24 mouse cellular contexts compared by ENCODE assay signal in genomic region chr9:108248957-108249356, GRCm38 (mm10). TPM values are rescaled to one million over a fixed set of nuclear protein-coding genes. Genes with fewer than 3 reads are reported as not detected.
DNase-seq lines count a peak whose midpoint lies in the region; ATAC-seq and TF ChIP-seq lines count a peak whose summit lies in the region.
"Had no signal": no experiment of that assay in that cellular context is flagged by ENCODE, and none has a peak within 500 bp of the region (broad histone marks: within the 10 kb centered on the region; RNA-seq: fewer than 3 reads in every experiment).

No protein-coding gene starts in this region.

- no peaks in the 10 kb centered on the region for H3K27me3 ChIP-seq in hindbrain, embryonic 10.5 days (ENCODE audit: insufficient read depth, poor library complexity, severe bottlenecking)
- no peaks in the 10 kb centered on the region for H3K27me3 ChIP-seq in hindbrain, embryonic 12.5 days
- no peaks in the 10 kb centered on the region for H3K27me3 ChIP-seq in intestine, postnatal 0 days (replicated peaks; ENCODE audit: control insufficient read depth, insufficient read depth, low read length)
- H3K27me3 ChIP-seq: embryonic facial prominence, embryonic 12.5 days; kidney, embryonic 15.5 days; liver, embryonic 12.5 days; midbrain, embryonic 13.5 days; neural tube, embryonic 13.5 days had no signal

- no peaks in the 10 kb centered on the region for H3K9me3 ChIP-seq in hindbrain, embryonic 10.5 days
- H3K9me3 ChIP-seq in hindbrain, embryonic 12.5 days (replicated peaks), result no peaks in the 10 kb centered on the region
- H3K9me3 ChIP-seq in intestine, postnatal 0 days (ENCODE audit: control insufficient read depth), result no peaks in the 10 kb centered on the region
- H3K9me3 ChIP-seq: embryonic facial prominence, embryonic 12.5 days; kidney, embryonic 15.5 days; liver, embryonic 12.5 days; midbrain, embryonic 13.5 days; neural tube, embryonic 13.5 days had no signal

- H3K4me1 ChIP-seq in hindbrain, embryonic 10.5 days (replicated peaks), result peaks cover 6% of the 10 kb centered on the region; the same call in 1 of the 2 replicates
- H3K4me1 ChIP-seq in hindbrain, embryonic 12.5 days, result 0 out of 2 replicates have a peak, but pooled peaks cover 2% of the 10 kb centered on the region
- no peaks in the 10 kb centered on the region for H3K4me1 ChIP-seq in intestine, postnatal 0 days (replicated peaks; ENCODE audit: control insufficient read depth, insufficient read depth, low read length)
- H3K4me1 ChIP-seq: embryonic facial prominence, embryonic 12.5 days; kidney, embryonic 15.5 days; liver, embryonic 12.5 days; midbrain, embryonic 13.5 days; neural tube, embryonic 13.5 days had no signal

- no peak overlapping the region for H3K27ac ChIP-seq in hindbrain, embryonic 10.5 days
- H3K27ac ChIP-seq in hindbrain, embryonic 12.5 days, result no peak overlapping the region
- no peak overlapping the region for H3K27ac ChIP-seq in intestine, postnatal 0 days (ENCODE audit: low read depth, low read length)
- H3K27ac ChIP-seq: embryonic facial prominence, embryonic 12.5 days; kidney, embryonic 15.5 days; liver, embryonic 12.5 days; midbrain, embryonic 13.5 days; neural tube, embryonic 13.5 days had no signal

- WGBS in hindbrain, embryonic 10.5 days, result 45% methylated on average over 5 of the region's 5 CpGs
- 59% methylated on average over 5 of the region's 5 CpGs for WGBS in hindbrain, embryonic 12.5 days
- WGBS in intestine, postnatal 0 days, result 36% methylated on average over 5 of the region's 5 CpGs

- no peak overlapping the region for H3K9ac ChIP-seq in hindbrain, embryonic 12.5 days
- no peak overlapping the region for H3K9ac ChIP-seq in intestine, postnatal 0 days (ENCODE audit: low read depth, low read length)
- H3K9ac ChIP-seq: embryonic facial prominence, embryonic 12.5 days; kidney, embryonic 15.5 days; liver, embryonic 12.5 days; liver, postnatal 0 days; midbrain, embryonic 13.5 days; neural tube, embryonic 13.5 days had no signal

- no peak for ATAC-seq in hindbrain, embryonic 12.5 days (ENCODE audit: low FRiP score)
- 0 out of 2 replicates have a peak, but pooled peaks have one; percentile 38 for ATAC-seq in intestine, postnatal 0 days
- no peak for ATAC-seq in granulocyte monocyte progenitor cell, adult 5-6 weeks (replicated peaks; ENCODE audit: poor library complexity, severe bottlenecking)
- ATAC-seq: activated CD4-positive, CD25-positive, alpha-beta regulatory T cell, adult 4 months; CD4-positive, CD25-positive, alpha-beta regulatory T cell, adult 4 months; forebrain, embryonic 14.5 days; hindbrain, embryonic 16.5 days; liver, embryonic 12.5 days; liver, postnatal 0 days; midbrain, embryonic 13.5 days had no signal

- H3K36me3 ChIP-seq in hindbrain, embryonic 10.5 days, result peaks cover 82% of the 10 kb centered on the region
- peaks cover 37% of the 10 kb centered on the region for H3K36me3 ChIP-seq in hindbrain, embryonic 12.5 days
- peaks cover 29% of the 10 kb centered on the region for H3K36me3 ChIP-seq in intestine, postnatal 0 days (ENCODE audit: control insufficient read depth, insufficient read depth)

- H3K4me2 ChIP-seq in hindbrain, embryonic 12.5 days (replicated peaks), result no peak overlapping the region
- no peak overlapping the region for H3K4me2 ChIP-seq in intestine, postnatal 0 days (replicated peaks; ENCODE audit: low read depth)
- H3K4me2 ChIP-seq: embryonic facial prominence, embryonic 12.5 days; kidney, embryonic 15.5 days; liver, embryonic 12.5 days; midbrain, embryonic 13.5 days; neural tube, embryonic 13.5 days had no signal

- no peak for TF ChIP-seq CTCF in intestine, postnatal 0 days (IDR thresholded peaks at IDR 0.05; ENCODE audit: low read depth)

- no peak overlapping the region for H3K4me3 ChIP-seq in hindbrain, embryonic 10.5 days
- H3K4me3 ChIP-seq in hindbrain, embryonic 12.5 days, result no peak overlapping the region
- H3K4me3 ChIP-seq in intestine, postnatal 0 days (ENCODE audit: low read depth, low read length), result no peak overlapping the region
- H3K4me3 ChIP-seq: embryonic facial prominence, embryonic 12.5 days; kidney, embryonic 15.5 days; liver, embryonic 12.5 days; midbrain, embryonic 13.5 days; neural tube, embryonic 13.5 days had no signal

- DNase-seq in embryo, embryonic 10.5 days (ENCODE audit: low spot score), result peak; percentile 13
- DNase-seq in embryo, embryonic 11 days, result no peak
- DNase-seq in hindbrain, embryonic 10.5 days (ENCODE audit: low spot score), result peak; percentile 6
- DNase-seq in lung, postnatal 10 days, result peak; percentile 40
- no peak for DNase-seq in lung, postnatal 14 days
- DNase-seq: cerebellum, adult 8-10 months; cerebellum, postnatal 25 days; gastrocnemius, postnatal 25 days; kidney, postnatal 4 days; left cerebral cortex, postnatal 4 days; liver, postnatal 0 days; lung, postnatal 4 days had no signal

RNA-seq across cellular contexts. Expression of gene Dag1, which starts 14.8 kb away (rescaled TPM):
- 81.2 and 81.6 TPM in 2 replicates for polyA plus RNA-seq in hindbrain, embryonic 10.5 days (2016; fragmentation: Nextera tagmentation; extraction: Ambion mirVana)
- 74.7 and 80.4 TPM in 2 replicates for polyA plus RNA-seq in hindbrain, embryonic 12.5 days (2016; fragmentation: Nextera tagmentation; extraction: Ambion mirVana)
- 42.9 and 44.6 TPM in 2 replicates for polyA plus RNA-seq in intestine, postnatal 0 days (2015; fragmentation: Nextera tagmentation; extraction: Ambion mirVana)
- 12.5 and 20.8 TPM in 2 replicates for total RNA-seq in granulocyte monocyte progenitor cell, adult 5-6 weeks (2014; fragmentation: Nextera tagmentation)
- total RNA-seq in granulocyte monocyte progenitor cell, adult 5-6 weeks (2017), result 3.3 and 4.6 TPM in 2 replicates

RNA-seq across cellular contexts. Expression of gene Nicn1, which starts 41.3 kb away (rescaled TPM):
- 39.5 and 54.3 TPM in 2 replicates for polyA plus RNA-seq in hindbrain, embryonic 10.5 days (2016; fragmentation: Nextera tagmentation; extraction: Ambion mirVana)
- polyA plus RNA-seq in hindbrain, embryonic 12.5 days (2016; fragmentation: Nextera tagmentation; extraction: Ambion mirVana), result 79.1 and 81.7 TPM in 2 replicates
- polyA plus RNA-seq in intestine, postnatal 0 days (2015; fragmentation: Nextera tagmentation; extraction: Ambion mirVana), result 12.4 and 15.6 TPM in 2 replicates
- total RNA-seq in granulocyte monocyte progenitor cell, adult 5-6 weeks (2014; fragmentation: Nextera tagmentation), result 8.7 and 9.8 TPM in 2 replicates
- 5.2 and 10.7 TPM in 2 replicates for total RNA-seq in granulocyte monocyte progenitor cell, adult 5-6 weeks (2017)

RNA-seq across cellular contexts. Expression of gene Amt, which starts 47.7 kb away (rescaled TPM):
- 31.4 and 34.7 TPM in 2 replicates for polyA plus RNA-seq in hindbrain, embryonic 10.5 days (2016; fragmentation: Nextera tagmentation; extraction: Ambion mirVana)
- polyA plus RNA-seq in hindbrain, embryonic 12.5 days (2016; fragmentation: Nextera tagmentation; extraction: Ambion mirVana), result 22.1 and 25.9 TPM in 2 replicates
- polyA plus RNA-seq in intestine, postnatal 0 days (2015; fragmentation: Nextera tagmentation; extraction: Ambion mirVana), result 4.5 and 4.8 TPM in 2 replicates
- total RNA-seq in granulocyte monocyte progenitor cell, adult 5-6 weeks (2014; fragmentation: Nextera tagmentation), result 0.19 and 0.70 TPM in 2 replicates
- 1.8 TPM in 1 of 2 replicates, not detected in the other for total RNA-seq in granulocyte monocyte progenitor cell, adult 5-6 weeks (2017)

RNA-seq across cellular contexts. Expression of gene Rhoa, which starts 57.0 kb away (rescaled TPM):
- polyA plus RNA-seq in hindbrain, embryonic 10.5 days (2016; fragmentation: Nextera tagmentation; extraction: Ambion mirVana), result 271 and 385 TPM in 2 replicates
- polyA plus RNA-seq in hindbrain, embryonic 12.5 days (2016; fragmentation: Nextera tagmentation; extraction: Ambion mirVana), result 332 and 340 TPM in 2 replicates
- polyA plus RNA-seq in intestine, postnatal 0 days (2015; fragmentation: Nextera tagmentation; extraction: Ambion mirVana), result 313 and 315 TPM in 2 replicates
- 256 and 296 TPM in 2 replicates for total RNA-seq in granulocyte monocyte progenitor cell, adult 5-6 weeks (2014; fragmentation: Nextera tagmentation)
- total RNA-seq in granulocyte monocyte progenitor cell, adult 5-6 weeks (2017), result 242 and 247 TPM in 2 replicates

RNA-seq across cellular contexts. Expression of gene Tcta, which starts 57.0 kb away (rescaled TPM):
- polyA plus RNA-seq in hindbrain, embryonic 10.5 days (2016; fragmentation: Nextera tagmentation; extraction: Ambion mirVana), result 20.7 and 32.7 TPM in 2 replicates
- 43.0 and 44.2 TPM in 2 replicates for polyA plus RNA-seq in hindbrain, embryonic 12.5 days (2016; fragmentation: Nextera tagmentation; extraction: Ambion mirVana)
- polyA plus RNA-seq in intestine, postnatal 0 days (2015; fragmentation: Nextera tagmentation; extraction: Ambion mirVana), result 48.6 and 50.4 TPM in 2 replicates
- 13.7 and 16.6 TPM in 2 replicates for total RNA-seq in granulocyte monocyte progenitor cell, adult 5-6 weeks (2014; fragmentation: Nextera tagmentation)
- 4.1 and 6.7 TPM in 2 replicates for total RNA-seq in granulocyte monocyte progenitor cell, adult 5-6 weeks (2017)

Comparison
In these comparisons a context has a peak if more than half of its experiments do, and no peak if none do; other contexts are left out.
1. DNase-seq: peak in embryo, embryonic 10.5 days (single experiment), hindbrain, embryonic 10.5 days (single experiment) and lung, postnatal 10 days (single experiment); none in embryo, embryonic 11 days (single experiment) and lung, postnatal 14 days (single experiment).